8 mouse cellular contexts compared by ENCODE assay signal in the genomic region with DNA sequence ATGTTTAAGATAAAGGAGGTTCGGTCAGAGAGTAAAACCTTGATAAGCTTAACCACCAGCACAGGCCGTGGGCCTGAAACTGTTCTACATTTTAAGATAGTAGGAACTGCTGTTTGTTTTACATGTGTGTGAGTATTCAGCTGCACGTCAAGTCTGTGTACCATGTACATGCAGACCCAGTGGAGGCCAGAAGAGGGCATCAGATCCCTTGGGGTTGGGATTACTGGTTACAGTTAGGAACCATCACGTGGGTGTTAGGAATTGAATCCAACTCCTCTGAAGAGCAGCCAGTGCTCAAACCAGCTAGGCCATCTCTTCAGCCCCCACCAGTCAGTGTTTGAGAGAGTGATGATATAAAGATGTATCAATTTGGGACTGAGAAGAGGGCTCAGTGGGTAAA. TPM values are rescaled to one million over a fixed set of nuclear protein-coding genes. Genes with fewer than 3 reads are reported as not detected.
DNase-seq lines count a peak whose midpoint lies in the region; ATAC-seq and TF ChIP-seq lines count a peak whose summit lies in the region.

No protein-coding gene starts in this region.

- H3K9me3 ChIP-seq in midbrain, postnatal 0 days (ENCODE audit: low read length) = no peaks in the 10 kb centered on the region
- H3K9me3 ChIP-seq in midbrain, embryonic 16.5 days (replicated peaks; ENCODE audit: control insufficient read depth, low read length, poor library complexity, severe bottlenecking) = no peaks in the 10 kb centered on the region
- no peaks in the 10 kb centered on the region for H3K9me3 ChIP-seq in intestine, embryonic 16.5 days (ENCODE audit: control insufficient read depth, low read length)
- H3K9me3 ChIP-seq in limb, embryonic 10.5 days (replicated peaks) = no peaks in the 10 kb centered on the region

- no peak for TF ChIP-seq POLR2A in bone marrow, adult 2 months (IDR thresholded peaks at IDR 0.05; ENCODE audit: borderline replicate concordance, control insufficient read depth, low read depth, low read length)

- TF ChIP-seq CTCF in midbrain, postnatal 0 days (IDR thresholded peaks at IDR 0.05) = peak; percentile 70
- TF ChIP-seq CTCF in bone marrow, adult 2 months (IDR thresholded peaks at IDR 0.05; ENCODE audit: control insufficient read depth, insufficient read depth, low read length) = peak; percentile 69

- H3K36me3 ChIP-seq in midbrain, postnatal 0 days (ENCODE audit: insufficient read depth, low read length) = peaks cover 49% of the 10 kb centered on the region
- peaks cover 21% of the 10 kb centered on the region for H3K36me3 ChIP-seq in midbrain, embryonic 16.5 days (ENCODE audit: control insufficient read depth, insufficient read depth, low read length)
- H3K36me3 ChIP-seq in intestine, embryonic 16.5 days (ENCODE audit: control insufficient read depth, insufficient read depth, low read length) = 0 out of 2 replicates have a peak, but pooled peaks cover 7% of the 10 kb centered on the region
- H3K36me3 ChIP-seq in limb, embryonic 10.5 days = peaks cover 74% of the 10 kb centered on the region

- ATAC-seq in midbrain, postnatal 0 days (ENCODE audit: low FRiP score) = no peak
- no peak for ATAC-seq in midbrain, embryonic 16.5 days
- peak; percentile 42; the same call in 1 of the 2 replicates for ATAC-seq in intestine, embryonic 16.5 days

- no peaks in the 10 kb centered on the region for H3K4me1 ChIP-seq in midbrain, postnatal 0 days (ENCODE audit: insufficient read depth, low read length)
- no peaks in the 10 kb centered on the region for H3K4me1 ChIP-seq in midbrain, embryonic 16.5 days (ENCODE audit: control insufficient read depth, insufficient read depth, low read length)
- no peaks in the 10 kb centered on the region for H3K4me1 ChIP-seq in bone marrow, adult 2 months (ENCODE audit: control insufficient read depth, insufficient read depth, low read length)
- no peaks in the 10 kb centered on the region for H3K4me1 ChIP-seq in intestine, embryonic 16.5 days (ENCODE audit: control insufficient read depth, insufficient read depth, low read length)
- H3K4me1 ChIP-seq in limb, embryonic 10.5 days = no peaks in the 10 kb centered on the region

- no peak overlapping the region for H3K4me3 ChIP-seq in midbrain, postnatal 0 days (ENCODE audit: low read depth, low read length)
- H3K4me3 ChIP-seq in midbrain, embryonic 16.5 days (ENCODE audit: low read depth, low read length) = no peak overlapping the region
- H3K4me3 ChIP-seq in bone marrow, adult 2 months (replicated peaks; ENCODE audit: control insufficient read depth, low read depth, low read length) = no peak overlapping the region
- H3K4me3 ChIP-seq in intestine, embryonic 16.5 days (ENCODE audit: low read length) = no peak overlapping the region
- H3K4me3 ChIP-seq in limb, embryonic 10.5 days = no peak overlapping the region

- H3K27me3 ChIP-seq in midbrain, postnatal 0 days (ENCODE audit: insufficient read depth, low read length) = no peaks in the 10 kb centered on the region
- H3K27me3 ChIP-seq in midbrain, embryonic 16.5 days (ENCODE audit: control insufficient read depth, insufficient read depth, low read depth, low read length) = no peaks in the 10 kb centered on the region
- H3K27me3 ChIP-seq in intestine, embryonic 16.5 days (replicated peaks; ENCODE audit: control insufficient read depth, insufficient read depth, low read length) = no peaks in the 10 kb centered on the region
- H3K27me3 ChIP-seq in limb, embryonic 10.5 days (ENCODE audit: low read depth, poor library complexity, severe bottlenecking) = no peaks in the 10 kb centered on the region

- H3K27ac ChIP-seq in midbrain, postnatal 0 days (ENCODE audit: low read depth, low read length) = no peak overlapping the region
- H3K27ac ChIP-seq in midbrain, embryonic 16.5 days (ENCODE audit: low read length) = no peak overlapping the region
- H3K27ac ChIP-seq in bone marrow, adult 2 months (ENCODE audit: control insufficient read depth, insufficient read depth, low read depth, low read length, poor library complexity) = no peak overlapping the region
- no peak overlapping the region for H3K27ac ChIP-seq in intestine, embryonic 16.5 days (ENCODE audit: low read length)
- no peak overlapping the region for H3K27ac ChIP-seq in limb, embryonic 10.5 days

- no peak overlapping the region for H3K4me2 ChIP-seq in midbrain, postnatal 0 days (ENCODE audit: low read depth, low read length, poor library complexity, severe bottlenecking)
- H3K4me2 ChIP-seq in midbrain, embryonic 16.5 days (ENCODE audit: low read length) = no peak overlapping the region
- H3K4me2 ChIP-seq in intestine, embryonic 16.5 days (ENCODE audit: low read depth, low read length) = no peak overlapping the region

- peak; percentile 53 for DNase-seq in midbrain, postnatal 0 days (ENCODE audit: low spot score)
- DNase-seq in fibroblast of lung, adult 2 months (ENCODE audit: low read depth) = peak; percentile 54
- peak; percentile 45 for DNase-seq in limb, embryonic 10.5 days (ENCODE audit: low spot score)
- peak; percentile 54 for DNase-seq in ovary, postnatal 36 days (ENCODE audit: low spot score)
- peak; percentile 66 for DNase-seq in thymus, postnatal 10 days (ENCODE audit: low spot score in 2 of 2)

- H3K9ac ChIP-seq in midbrain, postnatal 0 days (replicated peaks; ENCODE audit: low read length, poor library complexity, severe bottlenecking) = no peak overlapping the region
- H3K9ac ChIP-seq in midbrain, embryonic 16.5 days (ENCODE audit: low read depth, low read length) = no peak overlapping the region
- no peak overlapping the region for H3K9ac ChIP-seq in intestine, embryonic 16.5 days (ENCODE audit: low read depth, low read length)

- 69% methylated on average over 4 of the region's 4 CpGs for WGBS in midbrain, postnatal 0 days
- 67% methylated on average over 4 of the region's 4 CpGs for WGBS in midbrain, embryonic 16.5 days
- 61% methylated on average over 4 of the region's 4 CpGs for WGBS in bone marrow, adult 2 months
- WGBS in intestine, embryonic 16.5 days = 63% methylated on average over 4 of the region's 4 CpGs
- WGBS in limb, embryonic 10.5 days = 78% methylated on average over 4 of the region's 4 CpGs

RNA-seq across cellular contexts. Expression of a gene that starts 24.3 kb away (rescaled TPM):
- 16.0 and 17.8 TPM in 2 replicates for total RNA-seq in midbrain, postnatal 0 days (2014; rRNA removed)
- polyA plus RNA-seq in midbrain, postnatal 0 days (2015; fragmentation: Nextera tagmentation; extraction: Ambion mirVana) = 1.9 and 2.0 TPM in 2 replicates
- 1.2 and 2.1 TPM in 2 replicates for polyA plus RNA-seq in midbrain, embryonic 16.5 days (2015; fragmentation: Nextera tagmentation; extraction: Ambion mirVana)
- 22.9 and 28.9 TPM in 2 replicates for polyA plus RNA-seq in bone marrow, adult 2 months (2011; ENCODE audit: insufficient read depth, insufficient read length, low replicate concordance, missing spikeins)
- polyA plus RNA-seq in intestine, embryonic 16.5 days (2015; fragmentation: Nextera tagmentation; extraction: Ambion mirVana) = 0.36 and 0.67 TPM in 2 replicates
- 8.7 and 9.3 TPM in 2 replicates for polyA plus RNA-seq in limb, embryonic 10.5 days (2016; fragmentation: Nextera tagmentation; extraction: Ambion mirVana)
